Mouse (Mus musculus): ENCODE data around the gene Jmy. TPM values are rescaled to one million over a fixed set of nuclear protein-coding genes. Genes with fewer than 3 reads are reported as not detected.
A peak's percentile ranks its signal among the peaks of the same experiment; 100 is the strongest.

Gene Jmy
- total RNA-seq, 2 experiments from 2014 or later: 40.9 to 41.8 TPM

- DNase-seq: no peak
These were observed 41.0 kb downstream of the Jmy start for GRCm38 (mm10) chr13:93458616-93459015.

DNA sequence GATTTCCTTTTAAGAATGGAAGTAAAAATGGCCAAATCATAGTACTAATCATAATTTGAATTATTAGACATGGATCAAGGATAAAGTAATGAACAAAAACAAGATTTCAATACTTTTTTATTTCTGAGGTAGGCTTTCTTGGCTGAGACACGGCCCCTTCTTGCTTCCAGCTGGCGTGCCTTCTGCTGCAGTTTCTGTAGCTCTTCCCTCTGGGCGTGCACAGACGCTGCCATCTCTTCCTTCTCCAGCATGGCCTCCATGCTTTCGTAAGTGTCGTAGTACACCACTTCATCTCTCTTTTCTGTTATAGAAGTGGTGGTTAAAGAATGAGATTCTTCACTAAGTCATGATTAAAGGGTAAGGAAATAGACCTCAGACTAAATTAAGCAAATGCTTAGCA is 46.3 kb downstream of the Jmy start:
- peak in 1 of 2 experiments; percentile 50 for DNase-seq

DNA sequence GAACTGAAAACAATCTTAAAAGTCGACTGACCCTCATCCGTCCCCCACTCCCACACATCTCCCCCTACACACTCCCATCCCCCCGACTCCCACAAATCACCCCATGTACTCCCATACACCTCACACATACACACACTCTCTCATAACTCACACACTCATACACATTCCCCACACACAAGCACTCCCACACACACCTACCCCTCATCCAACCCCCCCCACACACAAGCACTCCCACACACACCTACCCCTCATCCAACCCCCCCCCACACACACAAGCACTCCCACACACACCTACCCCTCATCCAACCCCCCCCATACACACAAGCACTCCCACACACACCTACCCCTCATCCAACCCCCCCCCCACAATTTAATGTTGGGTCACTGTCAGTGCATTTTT is 59.4 kb downstream of the Jmy start:
- no peak for DNase-seq

DNA sequence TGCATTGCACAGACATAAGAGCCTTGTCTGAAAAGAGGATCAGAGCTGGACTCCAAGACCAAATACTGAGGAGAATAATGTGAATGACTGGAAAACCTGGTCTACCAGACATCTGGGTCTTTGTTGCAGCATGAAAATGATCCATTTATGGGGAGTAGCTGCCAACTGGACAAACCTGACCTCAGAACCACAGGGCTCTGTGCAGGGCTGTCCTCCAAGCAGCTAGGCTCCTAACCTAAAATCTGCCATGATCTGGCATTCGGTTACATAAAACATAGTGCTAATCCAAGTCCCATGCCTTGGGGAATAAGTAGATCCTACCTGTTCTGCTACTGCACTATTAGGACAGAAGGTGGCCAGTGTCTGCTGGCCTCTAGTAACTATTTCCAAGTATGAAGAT is 70.4 kb downstream of the Jmy start:
- no peak for DNase-seq

DNA sequence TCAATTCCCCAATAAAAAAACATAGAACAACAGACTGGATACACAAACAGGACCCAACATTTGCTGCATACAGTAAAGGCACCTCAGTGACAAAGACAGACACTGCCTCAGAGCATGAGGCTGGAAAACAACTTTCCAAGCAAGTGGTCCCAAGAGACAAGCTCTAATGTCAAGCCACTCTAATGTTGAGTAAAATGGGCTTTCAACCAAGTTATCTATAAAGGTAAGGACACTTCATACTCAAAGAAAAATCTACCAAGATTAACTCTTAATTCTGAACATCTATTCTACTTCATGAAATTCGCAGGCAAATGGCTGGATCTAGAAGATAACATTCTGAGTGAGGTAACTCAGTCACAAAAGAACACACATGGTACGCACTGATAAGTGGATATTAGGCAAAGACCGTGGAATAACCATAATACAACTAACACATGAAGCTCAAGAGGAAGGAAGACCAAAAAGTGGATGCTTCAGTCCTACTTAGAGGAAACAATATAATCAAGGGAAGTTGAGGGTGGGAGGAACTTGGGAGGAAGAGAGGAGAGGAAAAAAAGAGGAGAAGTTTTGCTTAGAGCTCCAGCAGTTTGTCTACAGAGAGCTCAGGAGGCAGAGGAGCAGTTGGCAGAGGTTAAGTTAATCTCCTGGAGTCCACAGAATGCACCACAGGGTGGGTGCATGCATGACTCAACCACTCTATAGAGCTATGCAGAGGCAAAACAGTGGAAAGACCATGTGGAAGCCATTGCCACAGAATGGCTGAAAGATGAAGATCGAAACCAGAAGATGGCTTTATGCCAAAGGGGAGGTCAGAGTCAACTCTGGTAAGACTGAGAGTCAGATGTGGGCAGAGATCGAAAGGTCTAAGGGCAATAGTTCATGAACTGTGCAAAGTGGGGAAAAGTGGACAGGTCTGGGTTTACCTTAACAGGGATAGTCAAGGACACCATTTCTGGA is 71.4 kb downstream of the Jmy start:
- no peak for DNase-seq

DNA sequence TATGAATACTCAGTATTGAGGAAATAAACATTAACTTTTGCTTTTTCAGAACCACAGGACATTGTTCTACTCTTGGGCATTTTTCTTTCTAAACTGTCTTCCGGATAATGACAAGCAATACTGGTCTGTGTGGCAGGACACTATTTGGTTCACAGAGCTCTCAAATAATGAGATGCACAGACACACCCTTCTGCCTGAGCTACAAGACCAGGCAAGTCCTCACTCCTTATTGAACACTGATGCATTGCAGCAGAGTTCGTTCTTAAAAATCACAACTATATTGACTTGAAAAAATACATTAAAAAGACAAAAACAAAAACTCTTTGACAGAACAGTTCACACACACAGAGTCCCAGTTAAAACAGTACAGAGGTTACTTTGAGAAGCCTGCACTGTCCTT is 76.4 kb downstream of the Jmy start:
- no peak for DNase-seq

GRCm38 (mm10) chr13:93419779-93420178 is 79.8 kb downstream of the Jmy start:
- DNase-seq: no peak

DNA sequence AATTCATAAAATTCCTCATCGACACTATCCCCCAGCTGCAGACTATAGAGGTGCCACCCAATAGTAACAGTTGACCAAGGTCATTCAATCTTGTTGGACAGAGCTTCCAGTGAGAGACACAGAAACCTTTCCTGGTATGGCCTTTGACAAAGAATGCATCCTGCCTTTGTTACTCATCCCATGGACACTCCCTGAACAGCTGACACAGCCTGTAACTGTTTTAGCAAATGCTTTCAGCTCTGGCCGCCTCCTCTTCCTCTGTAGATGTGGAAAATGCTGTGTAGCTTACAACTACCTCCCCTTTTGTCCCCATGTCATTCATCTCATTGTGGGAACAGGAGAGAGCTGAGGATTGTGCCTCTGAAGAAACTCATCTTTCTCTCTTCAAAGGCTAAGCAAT is 81.3 kb downstream of the Jmy start:
- DNase-seq: no peak

GRCm38 (mm10) chr13:93415055-93415454 is 84.6 kb downstream of the Jmy start:
- DNase-seq: no peak

DNA sequence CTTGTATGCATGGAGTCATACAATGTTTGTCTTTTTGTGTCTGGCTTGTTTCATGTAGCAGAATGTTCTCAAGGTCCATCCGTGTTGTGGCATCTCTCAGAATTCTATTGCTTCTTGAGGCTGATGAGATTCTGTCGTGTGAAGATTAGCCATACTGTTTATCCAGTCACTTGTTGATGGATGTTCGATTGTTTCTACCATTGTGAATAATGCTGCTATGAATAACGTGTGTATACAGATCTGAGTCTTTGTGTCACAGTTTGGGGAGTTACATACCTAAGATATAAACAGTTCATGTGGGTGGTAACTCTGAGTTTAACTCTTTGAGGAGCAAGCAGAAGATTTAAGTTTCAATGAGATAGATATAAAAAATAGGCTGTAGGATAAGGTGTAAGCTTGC is 89.3 kb downstream of the Jmy start:
- DNase-seq: no peak

GRCm38 (mm10) chr13:93406855-93407254 is 92.8 kb downstream of the Jmy start:
- no peak for DNase-seq

GRCm38 (mm10) chr13:93401947-93402346 is 97.7 kb downstream of the Jmy start:
- DNase-seq: no peak

GRCm38 (mm10) chr13:93399710-93400216 is 99.8 kb downstream of the Jmy start:
- no peak for DNase-seq

- no peak for DNase-seq
These were observed 110.4 kb downstream of the Jmy start for GRCm38 (mm10) chr13:93389242-93389625.

DNA sequence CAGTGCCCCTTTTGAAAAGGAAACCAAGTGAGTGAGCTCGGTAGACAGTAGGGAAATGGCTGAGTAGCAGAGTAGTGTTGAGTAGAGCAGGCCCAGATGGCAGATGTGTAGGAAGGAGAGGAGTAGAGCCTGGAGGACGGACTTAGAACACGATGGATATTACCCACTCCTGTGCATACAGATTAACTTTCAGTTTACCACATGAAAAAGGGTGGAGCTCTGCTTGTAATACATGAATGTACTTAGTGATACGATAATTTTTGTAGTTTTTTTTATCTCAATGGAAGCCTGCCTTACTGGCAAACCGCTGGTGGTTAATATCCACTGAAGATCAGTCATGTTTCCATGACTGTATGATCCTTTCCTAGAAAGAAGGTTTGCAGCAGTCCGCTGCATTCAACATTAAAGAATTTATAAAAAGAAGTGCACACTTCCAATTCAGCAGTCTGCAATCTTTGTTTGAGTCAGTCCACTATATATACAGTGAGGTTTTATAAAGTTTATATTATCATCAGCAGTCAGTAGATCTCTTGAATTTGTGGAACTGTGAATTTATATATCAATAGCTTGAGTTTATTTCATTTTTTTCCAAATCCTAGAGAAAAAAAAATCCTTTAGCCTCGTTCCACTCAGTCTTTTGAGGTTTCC is 110.9 kb downstream of the Jmy start:
- DNase-seq: no peak

DNA sequence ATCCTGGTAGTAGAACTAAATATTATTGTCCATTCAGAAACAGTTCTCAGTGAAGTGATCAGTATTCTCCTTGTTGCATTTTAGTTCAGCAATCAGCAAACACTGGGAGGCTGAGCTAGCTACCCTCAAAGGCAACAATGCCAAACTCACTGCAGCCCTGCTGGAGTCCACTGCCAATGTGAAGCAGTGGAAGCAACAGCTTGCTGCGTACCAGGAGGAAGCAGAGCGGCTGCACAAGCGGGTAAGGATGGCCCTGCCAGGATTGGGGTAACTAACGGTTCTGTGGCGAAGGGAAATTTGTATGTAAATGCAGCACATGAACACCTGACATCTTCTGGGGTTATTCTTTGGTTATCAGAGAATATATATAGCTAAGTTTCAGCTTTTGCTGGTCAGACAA is 112.2 kb downstream of the Jmy start:
- no peak for DNase-seq

- no peak for DNase-seq
These were observed 114.5 kb downstream of the Jmy start for GRCm38 (mm10) chr13:93385147-93385546.

GRCm38 (mm10) chr13:93384481-93384880 is 115.1 kb downstream of the Jmy start:
- no peak for DNase-seq

DNA sequence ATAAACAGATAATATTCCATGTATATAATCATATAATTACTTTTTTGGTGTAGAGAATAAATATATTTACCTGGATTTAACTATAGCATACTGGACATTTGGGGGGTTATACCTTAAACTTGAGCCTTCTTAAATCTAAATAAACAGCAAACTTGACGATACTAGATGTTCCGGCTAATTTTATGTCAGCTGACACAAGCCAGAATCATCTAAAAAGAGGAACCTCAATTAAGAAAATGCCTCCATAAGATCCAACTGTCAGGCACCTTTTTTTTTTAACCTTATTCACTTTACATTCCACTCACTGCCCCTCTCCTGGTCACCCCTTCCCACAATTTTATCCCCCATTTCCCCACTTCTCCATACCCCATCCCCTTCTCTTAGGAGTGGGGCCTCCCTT is 116.0 kb downstream of the Jmy start:
- no peak for DNase-seq

- no peak for DNase-seq
These were observed 116.5 kb downstream of the Jmy start for GRCm38 (mm10) chr13:93383092-93383491.

GRCm38 (mm10) chr13:93381301-93381700 is 118.3 kb downstream of the Jmy start:
- no peak for DNase-seq

DNA sequence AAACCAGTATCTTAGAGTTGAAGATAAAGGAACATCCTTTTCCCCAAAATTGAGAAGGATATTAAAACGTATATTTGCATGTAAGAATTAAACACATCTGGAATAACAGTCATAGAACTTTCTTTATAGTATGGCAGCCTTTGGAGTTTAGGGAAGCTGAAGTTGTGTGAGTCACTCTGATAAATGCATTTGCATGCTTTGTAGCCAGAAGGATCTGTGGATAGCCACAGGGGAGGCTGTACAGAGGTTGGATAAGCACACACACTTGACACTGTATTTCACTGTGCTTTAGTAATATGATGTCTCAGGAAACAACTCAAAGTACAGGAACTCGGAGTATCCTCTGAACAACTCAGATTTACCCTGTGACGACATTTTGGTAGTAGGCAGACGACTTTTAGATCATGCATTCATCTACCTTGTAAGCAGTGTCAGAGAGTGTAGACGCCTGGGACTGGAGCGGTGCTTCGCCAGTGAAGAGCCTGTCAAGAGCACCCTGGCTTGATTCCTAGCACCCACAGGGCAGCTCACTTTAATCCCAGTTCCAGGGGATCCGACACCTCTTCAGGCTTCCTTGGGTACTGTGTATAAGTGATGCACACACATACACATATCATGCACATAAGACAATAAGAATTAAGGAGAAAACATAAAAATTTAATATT is 119.1 kb downstream of the Jmy start:
- DNase-seq: no peak
